Mouse (Mus musculus): ENCODE measurements around the gene Itga4.

Itga4 gene

DNA sequence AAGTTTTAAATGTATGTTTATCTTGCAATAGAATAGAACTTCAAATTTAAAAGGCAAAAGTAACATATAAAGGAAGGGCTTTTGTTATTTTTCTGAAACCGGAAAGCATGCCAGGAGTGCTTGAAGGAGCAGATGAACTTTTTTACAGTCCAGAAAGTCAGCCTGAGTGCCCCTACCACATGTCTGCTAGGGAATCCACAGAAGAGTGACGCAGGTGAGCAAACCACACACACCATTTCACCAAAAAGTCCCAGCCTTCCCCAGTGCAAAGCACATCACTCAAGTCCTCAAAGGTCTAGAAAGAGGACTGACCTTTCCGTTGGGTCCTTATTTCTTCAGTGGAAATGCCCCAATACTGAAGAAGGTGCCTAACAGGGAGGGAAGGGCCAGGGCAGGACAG lies 11.3 kb downstream of the Itga4 start:
- no peak for DNase-seq (ENCODE audit: low read depth, low spot score)

DNA sequence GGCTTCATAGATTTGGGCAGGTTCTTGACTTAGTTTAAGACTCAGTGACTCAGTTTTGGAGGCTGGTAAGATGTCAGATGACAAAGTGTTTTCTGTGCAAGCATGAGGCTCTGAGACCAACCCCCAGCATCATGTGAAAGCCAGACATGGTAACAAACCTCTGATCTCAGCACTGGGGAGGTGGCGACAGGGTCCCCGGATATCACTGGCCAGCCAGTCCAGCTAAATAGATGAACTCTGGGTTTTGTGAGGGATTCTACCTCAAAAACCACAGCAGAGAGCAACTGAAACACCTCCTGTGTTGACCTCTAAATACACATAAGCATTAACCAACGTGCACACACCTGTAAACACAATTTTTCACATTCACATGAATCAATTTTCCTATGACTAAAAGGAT lies 12.0 kb downstream of the Itga4 start:
- DNase-seq (ENCODE audit: low read depth, low spot score) = no peak

DNA sequence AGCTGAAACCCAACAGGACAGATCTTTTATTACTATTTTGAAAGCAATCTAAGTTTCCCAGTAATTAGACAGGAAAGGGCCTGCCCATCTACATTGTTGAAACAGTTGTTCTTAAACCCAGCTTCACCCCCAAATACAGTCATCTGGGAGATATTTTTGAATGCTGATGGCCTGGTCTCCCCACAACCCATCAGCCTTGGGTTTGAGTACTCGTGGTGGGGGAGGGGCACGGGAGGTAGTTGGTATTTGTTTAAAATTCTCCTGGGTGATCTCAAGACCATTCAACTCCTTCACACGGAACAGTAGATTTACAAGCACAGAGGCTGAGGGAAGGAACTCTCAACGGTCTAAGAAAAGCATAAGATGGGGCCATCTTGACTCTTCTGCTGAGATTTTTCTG lies 13.6 kb downstream of the Itga4 start:
- DNase-seq (ENCODE audit: low read depth, low spot score) = no peak

DNA sequence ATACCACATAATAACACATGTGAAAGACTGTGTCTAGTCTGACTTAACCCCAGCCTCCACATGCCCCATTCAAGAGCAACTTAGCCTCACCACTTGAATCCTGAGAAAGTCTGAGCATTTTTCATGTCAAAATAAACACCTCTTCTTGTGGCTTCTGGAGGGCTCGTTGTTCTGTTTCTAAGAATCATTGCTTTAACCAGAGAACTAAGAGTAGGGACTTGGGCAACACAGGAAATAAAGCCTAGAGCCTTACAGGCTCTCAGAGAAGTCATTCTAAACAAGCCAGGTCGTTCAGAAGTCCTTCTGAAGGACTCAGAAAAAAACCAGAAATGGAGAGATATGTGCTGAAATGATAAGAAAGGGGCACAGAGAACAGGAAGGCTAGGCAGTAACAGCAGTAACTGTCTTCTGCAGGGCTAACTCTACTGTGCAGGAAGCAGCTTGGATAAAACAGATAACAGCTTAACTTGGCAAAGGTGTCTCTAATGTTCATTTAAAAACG lies 14.9 kb downstream of the Itga4 start:
- DNase-seq (ENCODE audit: low read depth, low spot score) = no peak

DNA sequence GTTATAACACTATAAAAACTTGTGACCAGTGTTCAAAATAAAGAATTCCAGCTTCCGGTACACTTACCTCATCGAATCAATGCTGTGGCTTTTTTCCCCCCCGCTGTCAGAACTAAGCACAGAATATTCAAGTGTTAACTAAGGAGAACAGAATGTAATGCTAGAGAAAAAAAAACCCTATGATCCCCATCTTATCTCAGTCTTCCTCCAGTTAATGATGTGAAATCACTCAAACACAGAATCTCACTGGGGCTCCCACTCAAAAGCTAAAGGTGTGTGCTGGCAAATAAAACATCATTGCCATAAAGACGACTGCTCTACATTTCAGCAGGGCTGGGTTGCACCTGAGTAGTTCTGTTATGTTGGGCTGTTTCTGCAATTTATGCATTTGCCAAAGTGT lies 16.6 kb downstream of the Itga4 start:
- no peak for DNase-seq (ENCODE audit: low read depth, low spot score)

DNA sequence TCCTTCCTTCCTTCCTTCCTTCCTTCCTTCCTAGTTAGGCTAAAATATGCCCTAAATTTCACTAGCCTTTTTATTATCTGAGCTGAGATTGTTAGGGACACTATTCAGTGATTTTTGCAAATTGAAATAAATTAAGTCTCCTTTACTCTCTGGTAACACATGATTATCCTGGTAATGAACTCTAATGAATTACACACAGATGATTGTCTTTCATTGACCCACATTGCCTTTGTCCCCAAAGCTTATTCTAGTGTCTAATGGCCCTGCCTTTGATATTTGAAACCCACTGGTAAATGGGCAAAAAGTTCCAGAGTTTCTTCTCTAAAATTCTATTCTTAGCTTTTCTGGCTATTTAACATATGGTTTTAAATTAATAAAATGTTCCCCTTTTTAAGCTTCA lies 23.4 kb downstream of the Itga4 start:
- DNase-seq (ENCODE audit: low read depth, low spot score) = no peak

DNA sequence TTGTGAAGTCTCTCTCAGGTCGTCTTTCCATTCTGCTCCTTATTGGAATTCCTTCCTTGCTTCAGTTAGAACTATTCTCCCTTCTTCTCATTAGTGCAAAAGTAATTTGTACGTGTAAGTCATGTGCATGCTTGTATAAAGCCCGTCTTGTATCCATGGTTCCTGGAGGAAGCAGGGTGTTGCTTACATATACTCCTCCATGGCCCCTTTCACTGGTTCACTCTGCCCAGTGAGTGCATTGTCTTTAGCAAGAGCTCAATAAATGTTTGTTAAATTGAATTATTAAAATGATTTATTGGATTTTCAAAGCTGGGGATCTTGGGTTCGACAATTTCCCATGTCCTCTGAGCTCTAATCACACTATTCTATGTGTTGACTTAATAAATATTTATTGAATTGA lies 29.0 kb downstream of the Itga4 start:
- no peak for DNase-seq (ENCODE audit: low read depth, low spot score)

DNA sequence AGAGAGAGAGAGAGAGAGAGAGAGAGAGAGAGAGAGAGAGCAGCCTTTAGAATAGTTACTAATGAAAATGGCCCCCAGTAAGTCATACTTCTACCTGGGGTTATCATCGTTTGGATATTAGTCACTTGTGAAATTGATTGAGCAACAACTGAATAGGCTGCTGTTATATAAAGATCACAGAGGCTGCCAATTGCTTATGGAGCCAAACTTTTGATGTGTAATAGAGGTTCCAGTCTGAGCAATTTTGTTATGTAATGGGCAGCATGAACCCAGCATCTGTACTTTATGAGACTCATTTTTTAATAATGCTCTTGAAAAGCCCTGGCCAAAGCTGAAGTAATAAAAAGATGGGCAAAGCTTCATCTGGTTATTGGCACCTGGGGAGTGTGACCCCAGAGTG lies 34.9 kb downstream of the Itga4 start:
- DNase-seq (ENCODE audit: low read depth, low spot score) = no peak

DNA sequence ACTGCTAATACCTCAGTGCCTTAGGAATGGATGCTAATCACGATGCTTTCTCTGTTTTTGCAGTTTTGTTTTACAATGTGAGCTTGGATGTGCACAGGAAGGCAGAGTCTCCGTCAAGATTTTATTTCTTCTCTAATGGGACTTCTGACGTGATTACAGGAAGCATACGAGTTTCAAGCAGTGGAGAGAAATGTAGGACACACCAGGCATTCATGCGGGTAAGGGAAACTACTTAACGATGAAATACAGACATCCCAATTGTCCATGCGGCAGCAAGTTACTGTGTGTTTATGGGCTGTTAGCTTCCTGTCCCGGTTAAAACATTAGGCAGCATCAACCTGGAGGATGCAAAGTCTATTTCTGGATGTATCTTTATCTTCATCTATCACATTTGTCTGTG lies 36.7 kb downstream of the Itga4 start:
- no peak for DNase-seq (ENCODE audit: low read depth, low spot score)

DNA sequence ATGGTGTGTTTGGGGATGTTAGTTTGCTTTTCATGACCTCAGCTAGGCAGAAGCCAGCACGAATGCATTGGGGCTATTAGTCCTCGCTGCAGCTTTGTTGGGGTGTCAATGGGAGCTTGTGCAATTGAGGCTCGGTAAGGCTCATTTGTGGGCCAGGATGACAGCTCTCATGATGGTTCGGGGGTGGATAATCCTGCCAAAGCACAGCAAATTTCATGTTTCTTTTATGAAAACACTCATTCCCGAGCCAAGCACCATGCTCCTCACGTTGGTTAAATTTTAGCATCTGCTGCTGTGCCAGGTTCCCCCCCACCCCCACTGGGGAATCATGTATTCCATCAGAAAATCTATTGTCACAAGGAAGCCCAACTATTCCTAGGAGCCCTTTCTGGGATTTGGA lies 37.2 kb downstream of the Itga4 start:
- DNase-seq (ENCODE audit: low read depth, low spot score) = no peak

DNA sequence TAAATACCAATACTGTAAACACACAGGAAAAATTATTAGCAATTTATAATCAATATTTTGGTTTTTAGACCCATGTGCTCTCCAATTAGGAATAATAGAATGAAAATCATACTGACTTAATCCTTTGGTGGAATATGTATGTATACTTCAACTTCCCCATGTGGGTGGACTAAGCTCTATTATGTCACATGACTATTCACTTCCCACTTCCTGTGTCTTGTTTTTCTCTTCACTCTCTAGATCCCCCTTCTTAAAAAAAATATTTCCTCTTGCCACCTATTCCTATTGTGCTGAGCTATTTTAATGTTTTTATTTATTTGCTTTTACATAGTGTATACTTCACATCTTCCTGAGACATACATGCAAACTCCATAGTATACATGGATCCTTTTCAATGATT lies 47.2 kb downstream of the Itga4 start:
- no peak for DNase-seq (ENCODE audit: low read depth, low spot score)

DNA sequence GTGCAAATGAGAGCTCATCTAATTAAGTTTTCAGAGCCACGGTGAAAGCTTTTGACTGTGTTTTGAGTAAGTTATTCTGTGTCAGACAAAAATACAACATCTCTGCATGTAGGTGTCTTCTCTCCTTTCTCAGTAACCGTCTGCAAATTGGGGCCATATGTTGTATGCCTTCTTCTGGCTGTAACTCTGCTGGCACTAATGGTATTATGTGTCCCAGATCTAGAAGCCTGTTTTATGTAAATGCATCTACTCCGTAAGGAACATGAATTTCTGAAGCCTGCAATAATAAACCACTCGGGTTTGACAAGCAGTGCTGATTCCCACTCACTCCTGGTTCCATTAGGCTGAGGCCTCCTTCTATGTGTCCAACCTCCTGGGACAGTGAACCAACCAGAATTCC lies 52.3 kb downstream of the Itga4 start:
- DNase-seq (ENCODE audit: low read depth, low spot score) = no peak

DNA sequence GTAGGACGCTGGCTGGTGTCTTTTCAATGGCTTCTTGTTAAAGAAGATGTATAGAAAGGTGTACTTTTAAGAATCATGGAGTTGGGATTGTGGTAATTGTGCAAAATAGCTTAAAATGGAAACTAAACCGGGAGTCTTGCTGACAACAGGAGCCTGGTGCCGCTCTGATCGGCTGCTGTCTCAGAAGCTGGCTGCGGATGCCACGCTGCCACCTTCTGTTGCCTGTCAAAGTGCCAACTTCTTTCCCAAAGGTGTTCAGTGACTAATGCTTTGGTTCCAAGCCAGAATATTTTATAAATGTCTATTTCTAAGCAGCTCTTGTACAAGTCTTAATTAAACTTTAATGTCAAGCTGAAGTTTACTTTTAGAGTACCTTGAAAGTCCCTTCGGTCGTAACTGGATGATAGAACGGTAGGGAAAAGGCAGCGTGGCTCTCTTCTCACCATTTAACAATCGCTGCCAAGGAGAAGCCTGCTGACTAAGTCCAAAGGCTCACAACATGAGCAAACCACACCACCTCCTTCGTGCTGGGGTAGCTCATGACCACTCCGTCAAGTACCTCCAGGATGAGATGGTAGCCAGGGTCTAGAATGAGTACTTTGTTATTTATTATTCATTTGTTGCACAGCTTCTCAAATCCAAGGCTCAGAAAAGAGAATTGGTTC lies 54.4 kb downstream of the Itga4 start:
- no peak for DNase-seq (ENCODE audit: low read depth, low spot score)

DNA sequence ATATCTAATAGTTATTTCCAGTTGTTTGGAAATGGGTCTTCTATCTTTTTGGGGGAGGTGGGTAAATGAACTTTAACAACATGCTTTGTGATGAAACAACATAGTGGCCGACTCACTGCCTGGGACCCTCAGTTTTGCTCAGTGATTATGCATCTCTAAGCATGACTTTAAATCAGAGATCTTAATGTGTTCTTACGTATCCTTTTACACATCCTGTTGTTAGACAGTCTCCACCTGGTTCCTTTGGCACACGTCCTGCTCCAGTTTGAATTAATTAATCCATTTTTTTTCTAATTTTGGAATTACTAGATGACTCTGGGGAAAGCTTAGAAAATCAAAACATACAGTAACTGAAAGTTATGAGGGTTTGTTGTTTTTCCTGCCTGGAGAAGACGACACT lies 57.3 kb downstream of the Itga4 start:
- DNase-seq (ENCODE audit: low read depth, low spot score) = no peak

DNA sequence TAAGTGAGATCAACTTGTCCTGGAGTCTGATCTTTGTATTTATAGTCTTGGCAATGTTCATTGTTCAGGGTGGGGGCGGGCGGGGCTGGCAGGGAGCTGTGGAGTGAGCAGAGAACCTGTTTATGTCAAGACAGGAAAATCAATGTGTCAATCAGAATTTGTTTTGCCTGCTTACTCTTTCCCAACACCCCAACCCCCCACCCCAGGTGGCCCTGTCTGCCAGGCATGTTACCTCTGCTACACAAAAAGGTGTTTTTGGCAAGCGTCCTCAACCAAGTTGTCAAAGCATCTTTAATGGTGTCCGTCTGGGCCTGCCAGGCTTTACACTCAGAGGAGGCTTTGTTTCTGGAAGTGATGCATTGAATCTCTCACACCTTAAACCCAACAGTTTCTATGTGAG lies 59.9 kb downstream of the Itga4 start:
- no peak for DNase-seq (ENCODE audit: low read depth, low spot score)

DNA sequence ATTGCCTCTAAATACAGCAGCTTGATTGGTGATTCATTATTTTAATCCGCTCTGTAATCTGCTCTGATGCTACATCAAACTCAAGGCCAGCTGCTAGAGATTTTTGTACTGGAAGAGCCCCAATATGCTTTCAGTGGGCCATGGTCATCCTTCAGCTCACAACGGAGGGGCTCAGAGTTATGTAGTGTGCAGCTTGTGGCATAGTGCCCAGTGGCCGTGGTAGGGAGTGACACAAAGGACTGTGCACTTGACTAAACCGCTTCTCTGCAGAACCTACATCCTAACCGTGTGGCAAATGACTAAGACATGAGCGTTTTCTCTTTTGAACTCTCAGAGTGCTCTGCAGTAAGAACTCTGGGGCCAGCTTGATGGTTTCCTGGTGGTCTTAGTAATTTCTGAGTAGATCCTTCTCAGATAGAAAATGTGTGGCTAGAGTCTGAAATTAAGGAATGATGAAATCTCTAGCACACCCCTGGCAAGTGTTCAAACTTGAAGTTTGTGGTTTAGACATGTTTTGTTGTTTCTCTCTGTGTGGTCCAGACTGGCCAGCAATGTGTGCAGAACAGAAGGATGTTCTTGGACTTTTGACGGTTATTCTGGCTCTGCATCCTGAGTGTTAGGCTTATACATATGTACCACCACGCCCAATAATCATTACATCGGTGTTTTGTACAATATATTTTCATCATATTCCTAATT lies 61.1 kb downstream of the Itga4 start:
- peak; percentile 2 for DNase-seq (ENCODE audit: low read depth, low spot score)

DNA sequence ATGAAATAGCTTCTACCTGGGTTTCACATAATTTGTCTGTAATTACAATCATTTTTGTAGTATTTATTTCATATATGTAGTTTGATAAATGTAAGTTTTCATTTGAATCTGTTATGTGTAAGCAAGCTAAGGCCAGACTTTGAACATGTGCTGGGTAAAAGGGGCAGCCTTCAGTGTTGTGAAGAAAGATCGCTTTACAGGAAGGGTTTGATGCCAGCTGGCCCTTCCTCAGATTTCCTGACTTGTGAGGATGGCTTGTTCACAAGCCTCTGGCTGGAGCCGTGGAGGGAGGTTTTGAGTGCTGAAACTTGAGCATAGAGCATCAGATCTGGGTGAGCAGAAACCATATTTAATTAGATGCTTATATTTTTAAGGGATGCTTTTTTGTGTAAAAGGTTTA lies 72.9 kb downstream of the Itga4 start:
- DNase-seq (ENCODE audit: low read depth, low spot score) = no peak

DNA sequence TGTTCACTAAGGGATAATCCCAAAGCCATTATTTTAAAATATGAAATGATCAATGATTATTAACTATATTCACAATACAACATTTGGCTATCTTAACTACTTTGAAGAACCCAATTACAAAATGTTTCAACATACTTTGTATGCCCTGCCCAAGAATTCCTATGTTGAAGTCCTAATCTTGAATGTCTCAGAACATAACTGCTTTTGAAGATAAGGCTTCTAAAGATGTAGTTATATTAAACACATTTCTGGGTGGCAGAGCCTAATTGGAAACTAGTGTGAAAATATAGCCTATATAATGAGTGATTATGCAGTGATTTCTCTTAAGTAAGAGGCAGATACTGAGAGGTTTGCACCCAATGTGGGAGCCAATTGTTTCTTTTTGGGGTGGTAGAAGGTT lies 79.4 kb downstream of the Itga4 start:
- DNase-seq (ENCODE audit: low read depth, low spot score) = no peak

DNA sequence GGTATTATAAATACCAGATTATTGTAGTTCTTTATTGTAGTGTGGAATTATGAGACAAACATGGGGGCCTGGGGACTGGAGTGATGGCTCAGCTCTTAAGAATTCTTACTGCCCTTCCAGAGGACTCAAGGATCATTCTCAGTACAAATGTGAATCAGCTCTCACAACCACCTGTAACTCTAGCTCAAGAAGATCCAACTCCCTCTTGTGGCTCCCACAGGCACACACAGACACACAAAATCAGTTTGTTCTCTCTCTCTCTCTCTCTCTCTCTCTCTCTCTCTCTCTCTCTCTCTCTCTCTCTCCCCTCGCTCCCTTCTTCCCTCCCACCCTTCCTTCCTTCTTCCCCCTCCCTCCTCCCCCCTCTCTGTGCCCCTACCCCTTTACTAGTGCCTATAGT lies 80.9 kb downstream of the Itga4 start:
- DNase-seq (ENCODE audit: low read depth, low spot score) = no peak

DNA sequence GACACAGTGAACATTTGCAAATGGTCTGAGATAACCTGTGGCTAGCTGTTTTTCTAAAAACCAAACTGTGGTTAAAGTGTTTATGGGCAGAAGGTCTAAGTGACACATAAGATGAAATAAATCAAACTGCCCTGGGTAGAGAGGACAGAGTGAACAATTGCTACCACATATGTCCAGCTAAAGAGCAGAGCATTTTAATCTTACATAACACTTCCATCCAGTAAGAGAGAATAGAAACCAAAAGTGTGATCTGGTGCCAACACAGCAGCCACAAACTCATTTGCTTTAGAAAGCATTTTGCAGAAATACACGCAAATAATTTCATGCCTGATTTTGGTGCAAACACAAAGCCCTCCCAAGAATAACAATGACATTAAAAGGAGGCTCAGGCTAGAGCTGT lies 83.8 kb downstream of the Itga4 start:
- no peak for DNase-seq (ENCODE audit: low read depth, low spot score)

DNA sequence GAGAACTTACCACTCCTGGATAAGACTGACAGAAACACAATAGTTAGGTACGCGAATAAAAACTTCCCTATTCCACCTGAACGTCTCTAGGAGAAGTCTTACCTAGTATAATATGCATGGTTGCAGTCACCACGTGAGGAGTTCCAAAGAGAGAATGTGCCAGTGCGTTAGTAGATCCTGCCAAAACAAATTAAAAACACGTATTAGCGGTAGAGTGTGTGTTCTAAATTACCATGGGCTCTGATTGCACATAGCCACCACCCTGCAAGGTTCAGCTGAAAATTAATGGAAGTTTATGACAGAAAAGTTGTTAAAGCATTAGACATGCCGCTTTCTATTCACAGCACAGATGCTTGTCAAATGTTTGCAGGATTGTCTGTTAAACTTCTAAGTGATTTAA lies 87.9 kb downstream of the Itga4 start:
- no peak for DNase-seq (ENCODE audit: low read depth, low spot score)

DNA sequence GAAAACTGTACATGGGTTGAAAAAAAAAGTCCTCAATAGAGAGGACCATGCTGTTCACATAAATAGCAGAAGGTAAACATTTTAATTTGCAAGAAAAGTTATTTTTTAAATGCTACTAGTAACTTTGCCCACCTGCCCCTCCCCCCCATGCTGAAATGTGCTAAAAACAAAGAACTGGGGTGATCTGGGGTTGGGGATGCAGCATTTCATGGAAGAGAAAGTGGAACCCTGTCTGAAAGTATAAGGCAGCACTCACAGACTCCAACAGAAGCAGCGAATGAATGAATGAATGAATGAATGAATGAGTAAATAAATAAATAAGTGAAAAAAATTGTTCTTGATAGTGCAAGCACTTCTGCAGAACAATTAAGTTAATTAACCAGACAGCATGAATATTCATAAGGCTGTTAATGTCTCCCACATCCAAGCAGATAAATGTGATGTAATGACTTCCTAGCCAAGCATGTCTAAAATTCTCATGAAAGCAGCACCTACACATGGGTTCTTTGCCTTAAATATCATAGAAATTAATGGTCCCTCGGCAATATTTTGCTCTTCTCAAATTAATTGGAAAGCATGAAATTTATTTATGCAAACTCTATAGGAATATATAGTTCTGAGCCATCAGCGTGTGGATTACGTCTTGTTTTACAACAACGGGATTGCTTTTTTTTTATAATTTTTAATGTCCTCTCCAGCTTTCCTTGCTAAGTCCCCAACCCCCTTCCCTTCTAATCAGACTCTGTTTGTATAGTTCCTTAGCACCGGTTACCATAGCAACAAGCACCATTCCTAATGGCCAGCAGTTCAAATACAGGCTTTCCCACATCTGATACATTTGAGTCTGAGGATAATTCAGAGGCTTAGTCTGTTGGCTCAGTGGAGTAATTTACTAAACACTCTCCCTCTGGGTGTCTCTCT lies 96.2 kb downstream of the Itga4 start:
- DNase-seq (ENCODE audit: low read depth, low spot score) = no peak

Measured in retina, adult 2 months (tissue).